Mouse (Mus musculus) lung, embryonic 16.5 days (tissue): ENCODE measurements around the gene Prl3d2. TPM values are rescaled to one million over a fixed set of nuclear protein-coding genes. Genes with fewer than 3 reads are reported as not detected.
"Not testable (repeated sequence)": the region's sequence is repeated elsewhere in the genome, so short reads cannot be mapped to it uniquely, and the experiment has no call there.

ENCODE experiments used
- ATAC-seq: fragments of 200-750 bp; cut with Nextera tagmentation; 2 replicates; pipeline ENCODE4 v1.8.0; 2017; ENCODE audit warnings: low read depth, mild to moderate bottlenecking, moderate library complexity
- H3K27ac ChIP-seq: fragments of 300-500 bp; sonication (generic); 2 replicates; pipeline ENCODE4 v1.5.1; 2014; ENCODE audit warnings: mild to moderate bottlenecking, control low read depth, low read length
- H3K27me3 ChIP-seq: fragments of 300-500 bp; sonication (generic); 2 replicates; pipeline ENCODE4 v1.6.1; 2014; ENCODE audit warnings: low read depth, low read length, mixed read lengths; ENCODE audit not compliant: control insufficient read depth, insufficient read depth
- H3K36me3 ChIP-seq: fragments of 300-500 bp; sonication (generic); 2 replicates; pipeline ENCODE4 v1.6.1; 2014; ENCODE audit warnings: low read length; ENCODE audit not compliant: control insufficient read depth, insufficient read depth
- H3K4me1 ChIP-seq: fragments of 300-500 bp; sonication (generic); replicated peaks from 2 replicates; pipeline ENCODE4 v1.6.1; 2014; ENCODE audit warnings: low read length, mixed read lengths; ENCODE audit not compliant: control insufficient read depth, insufficient read depth
- H3K4me2 ChIP-seq: fragments of 300-500 bp; sonication (generic); 2 replicates; pipeline ENCODE4 v1.6.1; 2014; ENCODE audit warnings: low read depth, low read length, control low read depth
- H3K4me3 ChIP-seq: fragments of 300-500 bp; sonication (generic); 2 replicates; pipeline ENCODE4 v1.5.1; 2014; ENCODE audit warnings: mild to moderate bottlenecking, low read length, control low read depth
- H3K9ac ChIP-seq: fragments of 300-500 bp; sonication (generic); 2 replicates; pipeline ENCODE4 v1.6.1; 2014; ENCODE audit warnings: low read length, control low read depth
- H3K9me3 ChIP-seq: fragments of 300-500 bp; sonication (generic); 2 replicates; pipeline ENCODE4 v1.6.1; 2016; ENCODE audit warnings: low read length; ENCODE audit not compliant: control insufficient read depth
- WGBS: fragments of 180-500 bp; shearing (Covaris S2); extraction: QIAGEN DNeasy Blood & Tissue Kit; methylation state at CpG from one replicate; pipeline ENCODE4 v1.1.7; 2014; 5-methylcytosine and 5-hydroxymethylcytosine counted together
- polyA plus RNA-seq: library from polyadenylated mRNA; unstranded; fragments of >200 nt; fragmentation: Nextera tagmentation; extraction: Ambion mirVana; gene quantifications from 2 replicates; pipeline ENCODE4 v1.2.1, GENCODE M21; 2015

Gene Prl3d2
- not detected in 2 replicates for polyA plus RNA-seq

DNA sequence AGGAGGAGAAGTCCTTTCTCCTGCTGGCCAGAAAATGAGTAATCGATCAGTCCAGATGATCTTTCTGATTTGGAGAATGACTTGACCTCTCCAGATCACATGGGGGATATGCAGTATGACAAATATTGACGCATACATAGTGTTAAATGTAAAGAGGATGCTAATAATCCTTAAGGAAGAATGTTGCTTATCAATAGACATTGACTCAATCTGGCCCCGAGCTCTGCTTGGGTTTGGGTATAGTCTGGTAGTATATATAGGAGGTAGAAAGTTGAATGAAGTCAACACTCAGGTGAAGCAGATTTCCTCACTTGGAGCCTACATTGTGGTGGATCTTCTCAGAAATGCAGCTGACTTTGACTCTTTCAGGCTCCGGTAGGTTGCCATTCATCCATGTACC, at the start of gene Prl3d2:
Prl3d2 (plus strand) TSS at position 301 of the 400 bp plus-strand sequence.
- H3K9me3 ChIP-seq, H3K27ac ChIP-seq, H3K36me3 ChIP-seq, H3K4me2 ChIP-seq, H3K4me1 ChIP-seq, H3K27me3 ChIP-seq, ATAC-seq, H3K4me3 ChIP-seq, H3K9ac ChIP-seq: not testable (repeated sequence)
- WGBS: 93% methylated on average over 3 of the region's 4 CpGs

DNA sequence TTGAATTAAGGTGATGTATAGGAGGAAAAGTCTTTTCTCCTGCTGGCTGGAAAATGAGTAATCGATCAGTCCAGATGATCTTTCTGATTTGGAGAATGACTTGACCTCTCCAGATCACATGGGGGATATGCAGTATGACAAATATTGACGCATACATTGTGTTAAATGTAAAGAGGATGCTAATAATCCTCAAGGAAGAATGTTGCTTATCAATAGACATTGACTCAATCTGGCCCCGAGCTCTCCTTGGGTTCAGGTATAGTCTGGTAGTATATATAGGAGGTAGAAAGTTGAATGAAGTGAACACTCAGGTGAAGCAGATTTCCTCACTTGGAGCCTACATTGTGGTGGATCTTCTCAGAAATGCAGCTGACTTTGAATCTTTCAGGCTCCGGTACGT, 27.6 kb upstream of the Prl3d2 start, which contains the start of gene Prl3d1:
Prl3d1 (plus strand) TSS at position 301 of the 400 bp plus-strand sequence.
- H3K36me3 ChIP-seq, H3K27ac ChIP-seq, H3K4me3 ChIP-seq, H3K27me3 ChIP-seq, ATAC-seq, H3K4me1 ChIP-seq, H3K9ac ChIP-seq, H3K9me3 ChIP-seq, H3K4me2 ChIP-seq: not testable (repeated sequence)
- 90% methylated on average over 5 of the region's 5 CpGs for WGBS

DNA sequence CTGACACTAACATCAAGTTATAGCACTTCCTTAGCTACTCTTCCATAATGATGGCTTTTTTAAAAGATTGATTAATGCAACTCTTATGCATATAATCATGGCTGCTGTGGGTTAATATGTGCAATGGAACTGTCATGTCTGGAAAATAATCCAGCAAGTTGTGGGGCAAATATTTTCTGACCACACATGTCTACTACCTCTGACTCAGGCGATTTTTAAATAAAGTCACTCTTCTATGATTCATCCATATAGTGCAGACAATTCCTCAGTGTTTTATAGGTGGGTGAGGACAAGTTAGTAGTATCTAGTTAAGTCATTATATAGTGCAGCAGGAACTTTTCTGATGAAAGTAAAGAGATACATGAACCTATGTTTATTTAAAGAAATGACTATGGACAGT, 26.8 kb downstream of the Prl3d2 start:
- no peak for ATAC-seq
- no peaks in the 10 kb centered on the region for H3K36me3 ChIP-seq
- 59% methylated on average over 1 of the region's 1 CpGs for WGBS

DNA sequence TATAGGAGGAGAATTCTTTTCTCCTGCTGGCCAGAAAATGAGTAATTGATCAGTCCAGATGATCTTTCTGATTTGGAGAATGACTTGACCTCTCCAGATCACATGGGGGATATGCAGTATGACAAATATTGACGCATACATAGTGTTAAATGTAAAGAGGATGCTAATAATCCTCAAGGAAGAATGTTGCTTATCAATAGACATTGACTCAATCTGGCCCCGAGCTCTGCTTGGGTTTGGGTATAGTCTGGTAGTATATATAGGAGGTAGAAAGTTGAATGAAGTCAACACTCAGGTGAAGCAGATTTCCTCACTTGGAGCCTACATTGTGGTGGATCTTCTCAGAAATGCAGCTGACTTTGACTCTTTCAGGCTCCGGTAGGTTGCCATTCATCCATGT, 35.0 kb downstream of the Prl3d2 start, which contains the start of gene Prl3d3:
Prl3d3 (plus strand) TSS at position 301 of the 400 bp plus-strand sequence.
- H3K4me3 ChIP-seq, H3K36me3 ChIP-seq, H3K27me3 ChIP-seq, H3K4me2 ChIP-seq, ATAC-seq, H3K4me1 ChIP-seq, H3K9me3 ChIP-seq, H3K9ac ChIP-seq, H3K27ac ChIP-seq: not testable (repeated sequence)
- 86% methylated on average over 2 of the region's 3 CpGs for WGBS

More for the DNA sequence above, 26.8 kb downstream of the Prl3d2 start:
- Histone ChIP-seq H3K9ac (no peak overlapping the region), H3K4me3 (no peak overlapping the region), H3K27ac (no peak overlapping the region), H3K9me3 (no peaks in the 10 kb centered on the region), H3K4me1 (no peaks in the 10 kb centered on the region), H3K4me2 (no peak overlapping the region), H3K27me3 (no peaks in the 10 kb centered on the region)

Other genes with a start within 250 kb of the Prl3d2 start
- 0.41 and 0.75 TPM in 2 replicates for gene Prl, start 64.1 kb upstream of the Prl3d2 start, polyA plus RNA-seq
- gene Prl3d1, start 27.5 kb upstream of the Prl3d2 start, polyA plus RNA-seq: not detected in 2 replicates
- gene Prl3d3, start 35.1 kb downstream of the Prl3d2 start, polyA plus RNA-seq: not detected in 2 replicates
- gene Prl3c1, start 75.0 kb downstream of the Prl3d2 start, polyA plus RNA-seq: not detected in 2 replicates
- gene Prl3b1, start 120.1 kb downstream of the Prl3d2 start, polyA plus RNA-seq: not detected in 2 replicates
- gene Prl3a1, start 137.7 kb downstream of the Prl3d2 start, polyA plus RNA-seq: not detected in 2 replicates
- gene Prl6a1, start 190.9 kb downstream of the Prl3d2 start, polyA plus RNA-seq: not detected in 2 replicates
- not detected in 2 replicates for gene Prl8a2, start 224.0 kb downstream of the Prl3d2 start, polyA plus RNA-seq